Mouse (Mus musculus) embryonic facial prominence, embryonic 14.5 days (tissue): ENCODE results near the gene Mrpl19. TPM values are rescaled to one million over a fixed set of nuclear protein-coding genes. Genes with fewer than 3 reads are reported as not detected.

ENCODE experiments used
- ATAC-seq: fragments of 200-750 bp; cut with Nextera tagmentation; 2 replicates; pipeline ENCODE4 v1.8.0; 2017; ENCODE audit warnings: low read depth, moderate number of reproducible peaks, moderate TSS enrichment
- DNase-seq: peaks from one replicate; pipeline ENCODE4 v3.0.0-alpha.2; 2015; ENCODE audit warnings: low spot score
- H3K27ac ChIP-seq: fragments of 300-500 bp; sonication (generic); replicated peaks from 2 replicates; pipeline ENCODE4 v1.5.1; 2014; ENCODE audit warnings: low read depth, mild to moderate bottlenecking, low read length, moderate library complexity
- H3K27me3 ChIP-seq: fragments of 300-500 bp; sonication (generic); replicated peaks from 2 replicates; pipeline ENCODE4 v1.6.1; 2014; ENCODE audit warnings: low read length; ENCODE audit not compliant: control insufficient read depth, insufficient read depth
- H3K36me3 ChIP-seq: fragments of 300-500 bp; sonication (generic); 2 replicates; pipeline ENCODE4 v1.6.1; 2014; ENCODE audit warnings: low read length, mixed read lengths; ENCODE audit not compliant: control insufficient read depth, insufficient read depth
- H3K4me1 ChIP-seq: fragments of 300-500 bp; sonication (generic); 2 replicates; pipeline ENCODE4 v1.6.1; 2014; ENCODE audit warnings: antibody characterized with exemption, low read length; ENCODE audit not compliant: control insufficient read depth, insufficient read depth
- H3K4me2 ChIP-seq: fragments of 300-500 bp; sonication (generic); 2 replicates; pipeline ENCODE4 v1.6.1; 2014; ENCODE audit warnings: low read depth, mild to moderate bottlenecking, low read length, moderate library complexity, mixed read lengths
- H3K4me3 ChIP-seq: fragments of 300-500 bp; sonication (generic); 2 replicates; pipeline ENCODE4 v1.5.1; 2014; ENCODE audit warnings: low read depth, mild to moderate bottlenecking, low read length
- H3K9ac ChIP-seq: fragments of 300-500 bp; sonication (generic); 2 replicates; pipeline ENCODE4 v1.6.1; 2014; ENCODE audit warnings: low read depth, mild to moderate bottlenecking, low read length, moderate library complexity, mixed read lengths
- H3K9me3 ChIP-seq: fragments of 300-500 bp; sonication (generic); 2 replicates; pipeline ENCODE4 v1.6.1; 2016; ENCODE audit warnings: low read length; ENCODE audit not compliant: control insufficient read depth
- WGBS: fragments of 180-500 bp; shearing (Covaris S2); extraction: QIAGEN DNeasy Blood & Tissue Kit; methylation state at CpG from one replicate; pipeline ENCODE4 v1.1.7; 2014; 5-methylcytosine and 5-hydroxymethylcytosine counted together
- polyA plus RNA-seq: library from polyadenylated mRNA; unstranded; fragments of >200 nt; fragmentation: Nextera tagmentation; extraction: Ambion mirVana; gene quantifications from 2 replicates; pipeline ENCODE4 v1.2.1, GENCODE M21; 2014

The Mrpl19 gene
- polyA plus RNA-seq, 1 experiment from 2014 or later: 37.6 TPM

- no peak overlapping the region for H3K27ac ChIP-seq
These were observed 53.6 kb downstream of the Mrpl19 start for GRCm38 (mm10) chr6:81912177-81912576.

GRCm38 (mm10) chr6:81911713-81912112 is 54.0 kb downstream of the Mrpl19 start:
- DNase-seq (no peak), ATAC-seq (no peak)

More at GRCm38 (mm10) chr6:81912177-81912576, 53.6 kb downstream of the Mrpl19 start:
- H3K4me2 ChIP-seq: no peak overlapping the region
- DNase-seq: no peak
- WGBS: 76% methylated on average over 3 of the region's 3 CpGs
- no peaks in the 10 kb centered on the region for H3K9me3 ChIP-seq
- no peak overlapping the region for H3K4me3 ChIP-seq
- no peak overlapping the region for H3K9ac ChIP-seq
- ATAC-seq: no peak
- H3K27me3 ChIP-seq: no peaks in the 10 kb centered on the region
- H3K4me1 ChIP-seq: no peaks in the 10 kb centered on the region
- H3K36me3 ChIP-seq: no peaks in the 10 kb centered on the region

GRCm38 (mm10) chr6:81911244-81911643 is 54.5 kb downstream of the Mrpl19 start:
- Histone ChIP-seq H3K9me3 (no peaks in the 10 kb centered on the region), H3K27ac (no peak overlapping the region), H3K9ac (no peak overlapping the region), H3K27me3 (no peaks in the 10 kb centered on the region), H3K4me2 (no peak overlapping the region), H3K36me3 (no peaks in the 10 kb centered on the region), H3K4me3 (no peak overlapping the region), H3K4me1 (no peaks in the 10 kb centered on the region)
- DNase-seq: no peak
- ATAC-seq: no peak
- 75% methylated on average over 5 of the region's 5 CpGs for WGBS

More at GRCm38 (mm10) chr6:81911713-81912112, 54.0 kb downstream of the Mrpl19 start:
- Histone ChIP-seq H3K4me1 (no peaks in the 10 kb centered on the region), H3K27me3 (no peaks in the 10 kb centered on the region), H3K9ac (no peak overlapping the region), H3K9me3 (no peaks in the 10 kb centered on the region), H3K36me3 (no peaks in the 10 kb centered on the region), H3K27ac (no peak overlapping the region), H3K4me2 (no peak overlapping the region), H3K4me3 (no peak overlapping the region)
- 80% methylated on average over 4 of the region's 4 CpGs for WGBS

- WGBS: 90% methylated on average over 24 of the region's 25 CpGs
- Histone ChIP-seq H3K4me3 (no peak overlapping the region), H3K9ac (no peak overlapping the region), H3K4me2 (no peak overlapping the region), H3K27me3 (no peaks in the 10 kb centered on the region), H3K27ac (no peak overlapping the region), H3K9me3 (no peaks in the 10 kb centered on the region), H3K36me3 (no peaks in the 10 kb centered on the region), H3K4me1 (no peaks in the 10 kb centered on the region)
- no peak for DNase-seq
- ATAC-seq: no peak
These were observed 55.4 kb downstream of the Mrpl19 start for GRCm38 (mm10) chr6:81910302-81910855.

Other genes with a start within 250 kb of the Mrpl19 start
- gene Gcfc2, start 42.3 kb downstream of the Mrpl19 start, polyA plus RNA-seq: 10.4 and 11.5 TPM in 2 replicates
- gene Eva1a, start 75.1 kb upstream of the Mrpl19 start, polyA plus RNA-seq: 10.6 and 11.0 TPM in 2 replicates